Mouse (Mus musculus): ENCODE measurements at regions not wholly inside any gene's neighbourhood (a gene's known extent, or its start where the extent isn't known, plus 50 kb on each side); places are given as distances from the start of the nearest gene placed in this dataset.
"Not testable (repeated sequence)": the region's sequence is repeated elsewhere in the genome, so short reads cannot be mapped to it uniquely, and the experiment has no call there.

- Histone ChIP-seq H3K4me2 (ENCODE audit: low read depth, low read length) (no peak overlapping the region), H3K36me3 (ENCODE audit: control insufficient read depth, insufficient read depth) (no peaks in the 10 kb centered on the region), H3K9me3 (replicated peaks; ENCODE audit: control insufficient read depth, low read length) (no peaks in the 10 kb centered on the region)
Measured at GRCm38 (mm10) chr4:153805727-153806126, 151.3 kb upstream of the A430005L14Rik start.

GRCm38 (mm10) chr4:153806180-153806692 is 150.8 kb upstream of the A430005L14Rik start:
- no peak overlapping the region for H3K4me2 ChIP-seq (ENCODE audit: low read depth, low read length)
- H3K4me1 ChIP-seq (ENCODE audit: control insufficient read depth, low read depth, low read length): no peaks in the 10 kb centered on the region
- H3K9ac ChIP-seq (ENCODE audit: low read depth, low read length): no peak overlapping the region
- no peaks in the 10 kb centered on the region for H3K27me3 ChIP-seq (ENCODE audit: control insufficient read depth, insufficient read depth, low read depth, low read length)
- no peak for ATAC-seq (ENCODE audit: low read depth)
- H3K27ac ChIP-seq (ENCODE audit: low read length): no peak overlapping the region
- WGBS (ENCODE audit: insufficient replicate concordance): 6% methylated on average over 10 of the region's 10 CpGs
- H3K36me3 ChIP-seq (ENCODE audit: control insufficient read depth, insufficient read depth): no peaks in the 10 kb centered on the region
- no peak overlapping the region for H3K4me3 ChIP-seq (ENCODE audit: low read depth, low read length)
- H3K9me3 ChIP-seq (replicated peaks; ENCODE audit: control insufficient read depth, low read length): no peaks in the 10 kb centered on the region

More at GRCm38 (mm10) chr4:153805727-153806126, 151.3 kb upstream of the A430005L14Rik start:
- 31% methylated on average over 4 of the region's 4 CpGs for WGBS (ENCODE audit: insufficient replicate concordance)
- Histone ChIP-seq H3K4me1 (ENCODE audit: control insufficient read depth, low read depth, low read length) (no peaks in the 10 kb centered on the region), H3K27me3 (ENCODE audit: control insufficient read depth, insufficient read depth, low read depth, low read length) (no peaks in the 10 kb centered on the region), H3K27ac (ENCODE audit: low read length) (no peak overlapping the region), H3K4me3 (ENCODE audit: low read depth, low read length) (no peak overlapping the region), H3K9ac (ENCODE audit: low read depth, low read length) (no peak overlapping the region)
- no peak for ATAC-seq (ENCODE audit: low read depth)

DNA sequence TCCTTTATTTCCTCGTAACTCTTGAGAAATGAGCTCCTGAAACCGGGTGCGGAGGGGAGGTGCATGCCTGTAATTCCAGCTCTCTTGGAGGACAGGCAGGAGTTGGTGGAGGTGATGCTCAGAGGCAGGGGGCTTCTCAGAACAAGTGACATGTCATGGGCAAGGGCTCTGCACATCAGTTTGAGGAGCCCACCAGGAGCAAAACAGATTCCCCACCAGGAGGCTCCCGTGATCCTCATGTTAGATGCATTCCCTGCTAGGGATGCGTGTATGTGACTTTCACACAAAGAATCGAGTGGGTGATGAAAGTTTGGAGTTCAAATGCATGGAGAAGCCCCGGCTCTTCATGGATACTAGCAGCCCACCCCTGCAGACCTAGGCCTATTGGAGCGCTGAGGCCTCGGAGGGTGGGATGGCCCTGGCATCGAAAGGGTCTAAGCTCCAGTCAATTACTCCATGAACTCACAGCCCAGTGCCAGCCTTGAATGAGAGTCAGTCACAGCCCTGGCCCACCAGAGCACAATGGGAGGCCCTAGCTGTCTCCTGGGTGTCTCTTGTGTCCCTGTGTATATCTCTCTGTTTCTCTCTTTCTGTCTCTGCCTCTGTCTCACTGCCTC is 150.1 kb upstream of the A430005L14Rik start:
- H3K27ac ChIP-seq (ENCODE audit: low read length): no peak overlapping the region
- ATAC-seq (ENCODE audit: low read depth): no peak
- H3K36me3 ChIP-seq (ENCODE audit: control insufficient read depth, insufficient read depth): no peaks in the 10 kb centered on the region
- H3K4me1 ChIP-seq (ENCODE audit: control insufficient read depth, low read depth, low read length): no peaks in the 10 kb centered on the region
- H3K4me3 ChIP-seq (ENCODE audit: low read depth, low read length): no peak overlapping the region
- H3K4me2 ChIP-seq (ENCODE audit: low read depth, low read length): no peak overlapping the region
- H3K9ac ChIP-seq (ENCODE audit: low read depth, low read length): no peak overlapping the region
- WGBS (ENCODE audit: insufficient replicate concordance): 31% methylated on average over 10 of the region's 10 CpGs
- H3K9me3 ChIP-seq (replicated peaks; ENCODE audit: control insufficient read depth, low read length): no peaks in the 10 kb centered on the region
- no peaks in the 10 kb centered on the region for H3K27me3 ChIP-seq (ENCODE audit: control insufficient read depth, insufficient read depth, low read depth, low read length)

GRCm38 (mm10) chr4:153812866-153813265 is 144.2 kb upstream of the A430005L14Rik start:
- 67% methylated on average over 9 of the region's 9 CpGs for WGBS (ENCODE audit: insufficient replicate concordance)
- Histone ChIP-seq H3K27me3 (ENCODE audit: control insufficient read depth, insufficient read depth, low read depth, low read length) (no peaks in the 10 kb centered on the region), H3K4me1 (ENCODE audit: control insufficient read depth, low read depth, low read length) (no peaks in the 10 kb centered on the region), H3K36me3 (ENCODE audit: control insufficient read depth, insufficient read depth) (no peaks in the 10 kb centered on the region), H3K9ac (ENCODE audit: low read depth, low read length) (no peak overlapping the region), H3K4me3 (ENCODE audit: low read depth, low read length) (no peak overlapping the region), H3K4me2 (ENCODE audit: low read depth, low read length) (no peak overlapping the region), H3K9me3 (replicated peaks; ENCODE audit: control insufficient read depth, low read length) (no peaks in the 10 kb centered on the region), H3K27ac (ENCODE audit: low read length) (no peak overlapping the region)
- ATAC-seq (ENCODE audit: low read depth): no peak

DNA sequence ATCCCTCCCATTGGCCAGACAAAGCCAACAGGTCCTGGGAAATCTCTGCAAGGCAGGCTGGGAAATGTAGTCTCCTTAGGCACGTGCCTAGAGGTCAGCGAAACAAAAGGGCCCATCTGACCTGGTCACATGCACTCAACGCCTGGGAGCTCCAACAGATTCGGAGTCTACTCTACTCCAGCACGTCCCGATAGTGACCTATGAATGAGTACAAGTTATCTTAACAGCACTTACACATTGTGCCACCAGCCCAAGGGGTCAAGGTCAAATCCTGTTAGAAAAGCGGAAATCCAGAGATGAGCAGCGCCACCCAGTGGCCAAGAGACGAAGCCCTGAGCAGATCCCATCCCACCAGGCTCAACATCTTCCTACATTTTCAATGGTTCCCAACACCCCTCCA is 129.1 kb upstream of the A430005L14Rik start:
- Histone ChIP-seq H3K4me3 (ENCODE audit: low read depth, low read length) (no peak overlapping the region), H3K27ac (ENCODE audit: low read length) (no peak overlapping the region), H3K4me2 (ENCODE audit: low read depth, low read length) (no peak overlapping the region), H3K27me3 (ENCODE audit: control insufficient read depth, insufficient read depth, low read depth, low read length) (no peaks in the 10 kb centered on the region), H3K9ac (ENCODE audit: low read depth, low read length) (no peak overlapping the region), H3K4me1 (ENCODE audit: control insufficient read depth, low read depth, low read length) (no peaks in the 10 kb centered on the region), H3K9me3 (replicated peaks; ENCODE audit: control insufficient read depth, low read length) (no peaks in the 10 kb centered on the region), H3K36me3 (ENCODE audit: control insufficient read depth, insufficient read depth) (no peaks in the 10 kb centered on the region)
- 45% methylated on average over 9 of the region's 9 CpGs for WGBS (ENCODE audit: insufficient replicate concordance)
- no peak for ATAC-seq (ENCODE audit: low read depth)

- ATAC-seq (ENCODE audit: low read depth): no peak
- no peak overlapping the region for H3K27ac ChIP-seq (ENCODE audit: low read length)
- no peaks in the 10 kb centered on the region for H3K36me3 ChIP-seq (ENCODE audit: control insufficient read depth, insufficient read depth)
- H3K4me2 ChIP-seq (ENCODE audit: low read depth, low read length): no peak overlapping the region
- no peak overlapping the region for H3K4me3 ChIP-seq (ENCODE audit: low read depth, low read length)
- 75% methylated on average over 9 of the region's 9 CpGs for WGBS (ENCODE audit: insufficient replicate concordance)
- H3K9me3 ChIP-seq (replicated peaks; ENCODE audit: control insufficient read depth, low read length): no peaks in the 10 kb centered on the region
- no peak overlapping the region for H3K9ac ChIP-seq (ENCODE audit: low read depth, low read length)
- no peaks in the 10 kb centered on the region for H3K4me1 ChIP-seq (ENCODE audit: control insufficient read depth, low read depth, low read length)
- H3K27me3 ChIP-seq (ENCODE audit: control insufficient read depth, insufficient read depth, low read depth, low read length): no peaks in the 10 kb centered on the region
Measured at GRCm38 (mm10) chr4:153829766-153830165, 127.3 kb upstream of the A430005L14Rik start.

DNA sequence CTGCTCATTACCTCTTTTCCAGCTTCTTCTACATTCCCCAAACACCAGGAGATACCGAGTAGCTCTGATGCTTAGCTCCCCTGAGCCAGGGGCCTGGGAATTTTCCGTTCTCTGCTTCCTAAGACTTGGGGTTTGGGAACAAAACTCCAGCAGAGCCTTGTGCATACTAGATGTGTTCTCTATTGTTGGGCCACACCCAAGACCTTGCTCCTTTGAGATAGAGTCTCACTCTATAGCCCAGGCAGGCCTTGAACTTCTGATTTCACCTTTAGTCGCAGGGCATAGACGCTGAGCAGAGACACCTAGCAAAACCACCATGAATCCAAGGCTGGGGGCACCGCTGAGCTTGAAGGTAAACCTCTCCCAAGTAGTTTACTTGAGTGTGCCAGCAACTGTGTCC is 126.5 kb upstream of the A430005L14Rik start:
- no peak for ATAC-seq (ENCODE audit: low read depth)
- no peaks in the 10 kb centered on the region for H3K4me1 ChIP-seq (ENCODE audit: control insufficient read depth, low read depth, low read length)
- H3K4me2 ChIP-seq (ENCODE audit: low read depth, low read length): no peak overlapping the region
- no peaks in the 10 kb centered on the region for H3K36me3 ChIP-seq (ENCODE audit: control insufficient read depth, insufficient read depth)
- no peaks in the 10 kb centered on the region for H3K9me3 ChIP-seq (replicated peaks; ENCODE audit: control insufficient read depth, low read length)
- no peak overlapping the region for H3K4me3 ChIP-seq (ENCODE audit: low read depth, low read length)
- WGBS (ENCODE audit: insufficient replicate concordance): 73% methylated on average over 5 of the region's 5 CpGs
- no peak overlapping the region for H3K9ac ChIP-seq (ENCODE audit: low read depth, low read length)
- no peaks in the 10 kb centered on the region for H3K27me3 ChIP-seq (ENCODE audit: control insufficient read depth, insufficient read depth, low read depth, low read length)
- no peak overlapping the region for H3K27ac ChIP-seq (ENCODE audit: low read length)

- H3K4me3 ChIP-seq (ENCODE audit: low read depth, low read length); H3K27me3 ChIP-seq (ENCODE audit: control insufficient read depth, insufficient read depth, low read depth, low read length); ATAC-seq (ENCODE audit: low read depth); H3K4me1 ChIP-seq (ENCODE audit: control insufficient read depth, low read depth, low read length); H3K4me2 ChIP-seq (ENCODE audit: low read depth, low read length); H3K36me3 ChIP-seq (ENCODE audit: control insufficient read depth, insufficient read depth); H3K27ac ChIP-seq (ENCODE audit: low read length); H3K9ac ChIP-seq (ENCODE audit: low read depth, low read length); H3K9me3 ChIP-seq (replicated peaks; ENCODE audit: control insufficient read depth, low read length): not testable (repeated sequence)
- WGBS (ENCODE audit: insufficient replicate concordance): 58% methylated on average over 9 of the region's 11 CpGs
Measured at GRCm38 (mm10) chr4:153831251-153831650, 125.8 kb upstream of the A430005L14Rik start.

- no peaks in the 10 kb centered on the region for H3K9me3 ChIP-seq (replicated peaks; ENCODE audit: control insufficient read depth, low read length)
- H3K9ac ChIP-seq (ENCODE audit: low read depth, low read length): no peak overlapping the region
- WGBS (ENCODE audit: insufficient replicate concordance): 58% methylated on average over 2 of the region's 2 CpGs
- no peaks in the 10 kb centered on the region for H3K27me3 ChIP-seq (ENCODE audit: control insufficient read depth, insufficient read depth, low read depth, low read length)
- ATAC-seq (ENCODE audit: low read depth): no peak
- no peak overlapping the region for H3K4me3 ChIP-seq (ENCODE audit: low read depth, low read length)
- H3K36me3 ChIP-seq (ENCODE audit: control insufficient read depth, insufficient read depth): no peaks in the 10 kb centered on the region
- no peak overlapping the region for H3K27ac ChIP-seq (ENCODE audit: low read length)
- no peaks in the 10 kb centered on the region for H3K4me1 ChIP-seq (ENCODE audit: control insufficient read depth, low read depth, low read length)
- no peak overlapping the region for H3K4me2 ChIP-seq (ENCODE audit: low read depth, low read length)
Measured at GRCm38 (mm10) chr4:153832151-153832550, 124.9 kb upstream of the A430005L14Rik start.

Data from liver, embryonic 16.5 days (tissue).